Comparison of ENCODE assay signal across 8 mouse cellular contexts in genomic region chr13:14612926-14613529, GRCm38 (mm10). TPM values are rescaled to one million over a fixed set of nuclear protein-coding genes. Genes with fewer than 3 reads are reported as not detected.
A peak's percentile ranks its signal among the peaks of the same experiment; 100 is the strongest.
DNase-seq lines count a peak whose midpoint lies in the region; ATAC-seq and TF ChIP-seq lines count a peak whose summit lies in the region.

Mrpl32 (minus strand) TSS chr13:14613165.
Psma2 (plus strand) TSS chr13:14613240.

- H3K27ac ChIP-seq in hindbrain, embryonic 10.5 days, result peak within 1 kb of the TSS; percentile 89
- H3K27ac ChIP-seq in lung, postnatal 0 days (ENCODE audit: low read length), result peak within 1 kb of the TSS; percentile 80

- TF ChIP-seq CTCF in lung, postnatal 0 days (IDR thresholded peaks at IDR 0.05), result no peak

- peaks cover 41% of the 10 kb centered on the region for H3K36me3 ChIP-seq in hindbrain, embryonic 10.5 days
- H3K36me3 ChIP-seq in lung, postnatal 0 days (ENCODE audit: insufficient read depth, low read length), result peaks cover 3% of the 10 kb centered on the region; the same call in 1 of the 2 replicates

- DNase-seq in MN1 (ENCODE audit: low spot score), result peak; percentile 99
- peak; percentile 98 for DNase-seq in cerebellum, adult 9-10 months
- DNase-seq in hindbrain, embryonic 10.5 days (ENCODE audit: low spot score), result peak; percentile 97
- peak; percentile 98 for DNase-seq in layer of hippocampus, adult 9-11 months
- DNase-seq in lung, postnatal 0 days (ENCODE audit: low spot score), result peak; percentile 100
- DNase-seq in ovary, postnatal 14 days (ENCODE audit: low spot score), result peak; percentile 93
- DNase-seq in thymus, postnatal 14 days, result peak; percentile 97

- peaks cover 6% of the 10 kb centered on the region for H3K4me1 ChIP-seq in hindbrain, embryonic 10.5 days (replicated peaks)
- no peaks in the 10 kb centered on the region; the same call in 1 of the 2 replicates for H3K4me1 ChIP-seq in lung, postnatal 0 days (ENCODE audit: insufficient read depth, low read depth, low read length)

- H3K4me3 ChIP-seq in hindbrain, embryonic 10.5 days, result peak within 1 kb of the TSS; percentile 85
- peak within 1 kb of the TSS; percentile 76 for H3K4me3 ChIP-seq in lung, postnatal 0 days (ENCODE audit: low read depth, low read length)

- H3K27me3 ChIP-seq in hindbrain, embryonic 10.5 days (ENCODE audit: insufficient read depth, poor library complexity, severe bottlenecking), result no peaks in the 10 kb centered on the region
- H3K27me3 ChIP-seq in lung, postnatal 0 days (replicated peaks; ENCODE audit: insufficient read depth, low read length), result no peaks in the 10 kb centered on the region

- peak; percentile 97 for ATAC-seq in frontal cortex, adult (ENCODE audit: low TSS enrichment)
- peak; percentile 99 for ATAC-seq in lung, postnatal 0 days

- under 1% methylated on average over 42 of the region's 42 CpGs for WGBS in hindbrain, embryonic 10.5 days
- under 1% methylated on average over 42 of the region's 42 CpGs for WGBS in lung, postnatal 0 days

- no peak for TF ChIP-seq EP300 in lung, postnatal 0 days (IDR thresholded peaks at IDR 0.05)

- H3K4me2 ChIP-seq in lung, postnatal 0 days (replicated peaks; ENCODE audit: low read depth, low read length), result peak within 1 kb of the TSS; percentile 60

- H3K9me3 ChIP-seq in hindbrain, embryonic 10.5 days, result no peaks in the 10 kb centered on the region
- no peaks in the 10 kb centered on the region for H3K9me3 ChIP-seq in lung, postnatal 0 days (ENCODE audit: low read length)

- peak within 1 kb of the TSS; percentile 90 for H3K9ac ChIP-seq in lung, postnatal 0 days (replicated peaks; ENCODE audit: low read depth)

RNA-seq across cellular contexts. Expression of gene Mrpl32, which starts in this region (rescaled TPM):
- 103 and 106 TPM in 2 replicates for polyA plus RNA-seq in hindbrain, embryonic 10.5 days (2016; fragmentation: Nextera tagmentation; extraction: Ambion mirVana)
- polyA plus RNA-seq in lung, postnatal 0 days (2015; fragmentation: Nextera tagmentation; extraction: Ambion mirVana), result 95.9 and 98.9 TPM in 2 replicates

RNA-seq across cellular contexts. Expression of gene Psma2, which starts in this region (rescaled TPM):
- polyA plus RNA-seq in hindbrain, embryonic 10.5 days (2016; fragmentation: Nextera tagmentation; extraction: Ambion mirVana), result 235 and 237 TPM in 2 replicates
- polyA plus RNA-seq in lung, postnatal 0 days (2015; fragmentation: Nextera tagmentation; extraction: Ambion mirVana), result 139 and 158 TPM in 2 replicates

Comparison
In these comparisons a context has a peak if more than half of its experiments do, and no peak if none do; other contexts are left out.
1. Peak in every context shown above with its lines: DNase-seq, ATAC-seq, H3K4me3 ChIP-seq and H3K27ac ChIP-seq.